Mouse (Mus musculus) embryonic facial prominence, embryonic 15.5 days (tissue): Measurements from ENCODE around the gene Map3k5. TPM values are rescaled to one million over a fixed set of nuclear protein-coding genes. Genes with fewer than 3 reads are reported as not detected.

Source experiments
- ATAC-seq: fragments of 200-750 bp; cut with Nextera tagmentation; 2 replicates; pipeline ENCODE4 v1.8.0; 2017; ENCODE audit warnings: low read depth, moderate TSS enrichment; ENCODE audit not compliant: insufficient number of reproducible peaks, low FRiP score, low TSS enrichment
- H3K27ac ChIP-seq: fragments of 300-500 bp; sonication (generic); replicated peaks from 2 replicates; pipeline ENCODE4 v1.5.1; 2015; ENCODE audit warnings: mild to moderate bottlenecking, inconsistent platforms
- H3K27me3 ChIP-seq: fragments of 300-500 bp; sonication (generic); 2 replicates; pipeline ENCODE4 v1.6.1; 2015; ENCODE audit warnings: inconsistent platforms
- H3K36me3 ChIP-seq: fragments of 300-500 bp; sonication (generic); 2 replicates; pipeline ENCODE4 v1.6.1; 2015; ENCODE audit warnings: mild to moderate bottlenecking, inconsistent platforms
- H3K4me1 ChIP-seq: fragments of 300-500 bp; sonication (generic); 2 replicates; pipeline ENCODE4 v1.6.1; 2015; ENCODE audit warnings: inconsistent platforms
- H3K4me2 ChIP-seq: fragments of 300-500 bp; sonication (generic); replicated peaks from 2 replicates; pipeline ENCODE4 v1.6.1; 2015; ENCODE audit warnings: mild to moderate bottlenecking, inconsistent platforms
- H3K4me3 ChIP-seq: fragments of 300-500 bp; sonication (generic); replicated peaks from 2 replicates; pipeline ENCODE4 v1.5.1; 2015; ENCODE audit warnings: mild to moderate bottlenecking, inconsistent platforms
- H3K9ac ChIP-seq: fragments of 300-500 bp; sonication (generic); 2 replicates; pipeline ENCODE4 v1.6.1; 2015; ENCODE audit warnings: inconsistent platforms
- H3K9me3 ChIP-seq: fragments of 300-500 bp; sonication (generic); replicated peaks from 2 replicates; pipeline ENCODE4 v1.6.1; 2016; ENCODE audit warnings: inconsistent platforms
- WGBS: fragments of 180-500 bp; shearing (Covaris S2); methylation state at CpG from one replicate; pipeline ENCODE4 v1.1.7; 2015; 5-methylcytosine and 5-hydroxymethylcytosine counted together
- polyA plus RNA-seq: library from polyadenylated mRNA; unstranded; fragments of >200 nt; fragmentation: Nextera tagmentation; extraction: Ambion mirVana; gene quantifications from 2 replicates; pipeline ENCODE4 v1.2.1, GENCODE M21; 2015

The Map3k5 gene
- polyA plus RNA-seq, 1 experiment from 2014 or later: 2.1 TPM

- ATAC-seq: no peak
- 34% methylated on average over 4 of the region's 4 CpGs for WGBS
- Histone ChIP-seq H3K36me3 (no peaks in the 10 kb centered on the region), H3K27me3 (no peaks in the 10 kb centered on the region), H3K4me3 (peak overlapping the region; percentile 76; the same call in 1 of the 2 replicates), H3K4me2 (peak overlapping the region; percentile 96; the same call in 1 of the 2 replicates), H3K4me1 (peaks cover 8% of the 10 kb centered on the region), H3K9me3 (no peaks in the 10 kb centered on the region), H3K27ac (no peak overlapping the region), H3K9ac (no peak overlapping the region)
Measured at GRCm38 (mm10) chr10:19935821-19936367, 1.6 kb downstream of the Map3k5 start.

DNA sequence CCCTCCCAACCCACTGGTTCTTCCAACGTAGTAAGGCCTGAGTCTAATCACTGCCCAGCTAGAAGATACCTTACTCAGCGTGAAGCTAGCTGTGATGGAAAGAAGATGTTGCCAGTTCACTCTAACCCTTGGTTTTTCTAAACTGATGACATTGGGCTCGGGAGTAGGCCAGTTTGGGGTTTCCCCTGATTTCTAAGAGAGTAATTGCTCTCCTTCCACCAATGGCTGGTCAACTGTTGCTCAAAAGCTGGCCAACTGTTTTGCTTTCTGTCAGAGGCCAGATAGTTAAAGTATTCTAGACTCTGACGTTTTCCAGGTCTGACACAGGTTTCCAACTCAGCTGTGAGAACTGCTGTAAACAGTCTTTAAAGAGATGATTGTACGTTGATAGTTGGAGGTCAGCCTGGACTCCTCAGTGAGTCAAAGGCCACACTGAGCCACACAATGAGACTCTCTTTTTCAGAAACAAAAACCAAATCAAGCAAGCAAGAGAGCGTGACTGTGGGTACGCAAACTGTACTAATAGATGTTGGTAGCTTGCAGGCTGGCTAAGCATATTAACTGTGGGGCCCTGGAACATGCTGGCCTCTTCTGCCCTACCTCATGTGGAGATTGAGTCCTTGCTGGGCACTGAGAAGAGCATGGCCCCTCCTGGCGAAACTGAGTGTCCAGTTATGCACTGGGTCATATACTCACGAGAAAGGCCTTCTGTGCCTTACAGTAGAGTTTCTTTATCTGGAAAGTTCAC, 2.9 kb downstream of the Map3k5 start:
- no peak overlapping the region for H3K27ac ChIP-seq

GRCm38 (mm10) chr10:19938738-19939137, 4.5 kb downstream of the Map3k5 start:
- no peak overlapping the region for H3K9ac ChIP-seq
- no peak for ATAC-seq
- H3K4me2 ChIP-seq: no peak overlapping the region
- no peaks in the 10 kb centered on the region for H3K36me3 ChIP-seq
- 79% methylated on average over 6 of the region's 6 CpGs for WGBS
- no peak overlapping the region for H3K4me3 ChIP-seq
- H3K9me3 ChIP-seq: no peaks in the 10 kb centered on the region
- peaks cover under 1% of the 10 kb centered on the region for H3K4me1 ChIP-seq
- no peak overlapping the region for H3K27ac ChIP-seq
- no peaks in the 10 kb centered on the region for H3K27me3 ChIP-seq

More for the DNA sequence above, 2.9 kb downstream of the Map3k5 start:
- Histone ChIP-seq H3K4me2 (no peak overlapping the region), H3K27me3 (no peaks in the 10 kb centered on the region), H3K36me3 (no peaks in the 10 kb centered on the region), H3K9me3 (no peaks in the 10 kb centered on the region), H3K9ac (no peak overlapping the region), H3K4me3 (no peak overlapping the region), H3K4me1 (peaks cover 8% of the 10 kb centered on the region)
- ATAC-seq: no peak
- 72% methylated on average over 9 of the region's 9 CpGs for WGBS

- no peaks in the 10 kb centered on the region for H3K27me3 ChIP-seq
- no peaks in the 10 kb centered on the region; the same call in 1 of the 2 replicates for H3K4me1 ChIP-seq
- no peak overlapping the region for H3K9ac ChIP-seq
- H3K36me3 ChIP-seq: no peaks in the 10 kb centered on the region
- no peak overlapping the region for H3K4me3 ChIP-seq
- no peak overlapping the region for H3K27ac ChIP-seq
- no peak overlapping the region for H3K4me2 ChIP-seq
- WGBS: 39% methylated on average over 8 of the region's 8 CpGs
- ATAC-seq: no peak
- no peaks in the 10 kb centered on the region for H3K9me3 ChIP-seq
Measured at GRCm38 (mm10) chr10:19939282-19939705, 5.0 kb downstream of the Map3k5 start.

DNA sequence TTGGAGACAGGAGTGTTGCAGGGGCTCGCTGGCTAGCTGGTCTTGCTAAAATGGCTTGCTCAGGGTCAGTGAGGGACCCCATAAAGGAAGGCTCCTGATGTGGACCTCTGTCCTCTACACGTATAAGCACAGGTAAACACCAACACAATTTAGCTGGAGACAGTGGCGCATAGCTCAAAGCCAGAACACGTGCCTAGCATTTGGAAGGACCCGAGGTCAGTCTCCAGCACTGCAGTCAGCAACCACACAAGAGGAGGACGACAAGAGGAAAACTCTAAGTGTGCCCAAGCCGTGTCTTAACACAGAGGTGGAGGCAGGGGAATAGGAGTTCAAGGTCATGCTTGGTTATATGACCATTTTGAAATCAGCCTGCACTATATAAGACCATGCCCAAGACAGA, 5.9 kb downstream of the Map3k5 start:
- Histone ChIP-seq H3K9me3 (no peaks in the 10 kb centered on the region), H3K4me1 (no peaks in the 10 kb centered on the region; the same call in 1 of the 2 replicates), H3K27me3 (no peaks in the 10 kb centered on the region), H3K36me3 (no peaks in the 10 kb centered on the region), H3K27ac (no peak overlapping the region), H3K4me3 (no peak overlapping the region), H3K9ac (no peak overlapping the region), H3K4me2 (no peak overlapping the region)
- 93% methylated on average over 7 of the region's 7 CpGs for WGBS
- ATAC-seq: no peak

DNA sequence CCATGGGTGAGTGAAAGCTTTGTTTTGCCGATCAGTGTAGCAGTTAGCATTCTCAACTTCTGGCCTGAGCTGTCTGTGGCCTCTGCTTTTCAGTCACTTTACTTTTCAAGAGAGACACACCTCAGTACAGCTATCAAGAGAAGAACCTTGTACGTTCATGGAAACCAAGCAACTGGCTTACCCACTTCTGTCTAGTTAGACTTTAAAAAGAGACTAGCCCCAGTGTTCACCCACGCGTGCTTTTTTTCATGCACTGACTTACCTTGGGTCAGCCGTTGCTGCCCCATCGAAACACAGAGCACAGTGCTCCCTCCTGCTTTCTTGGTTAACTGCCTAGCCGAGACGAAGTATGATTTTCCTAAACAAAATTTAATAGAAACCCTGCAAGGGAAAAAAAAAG, 6.4 kb downstream of the Map3k5 start:
- H3K27ac ChIP-seq: no peak overlapping the region
- WGBS: 79% methylated on average over 8 of the region's 8 CpGs
- ATAC-seq: no peak
- no peak overlapping the region for H3K4me2 ChIP-seq
- no peak overlapping the region for H3K9ac ChIP-seq
- no peaks in the 10 kb centered on the region for H3K4me1 ChIP-seq
- H3K36me3 ChIP-seq: no peaks in the 10 kb centered on the region
- H3K9me3 ChIP-seq: no peaks in the 10 kb centered on the region
- H3K4me3 ChIP-seq: no peak overlapping the region
- no peaks in the 10 kb centered on the region for H3K27me3 ChIP-seq

- WGBS: 39% methylated on average over 6 of the region's 6 CpGs
- H3K36me3 ChIP-seq: no peaks in the 10 kb centered on the region
- H3K9ac ChIP-seq: no peak overlapping the region
- H3K27me3 ChIP-seq: no peaks in the 10 kb centered on the region
- no peak overlapping the region for H3K4me2 ChIP-seq
- no peaks in the 10 kb centered on the region for H3K9me3 ChIP-seq
- no peaks in the 10 kb centered on the region for H3K4me1 ChIP-seq
- no peak for ATAC-seq
- no peak overlapping the region for H3K27ac ChIP-seq
- H3K4me3 ChIP-seq: no peak overlapping the region
Measured at GRCm38 (mm10) chr10:19941063-19941462, 6.8 kb downstream of the Map3k5 start.

GRCm38 (mm10) chr10:19941914-19942313, 7.6 kb downstream of the Map3k5 start:
- Histone ChIP-seq H3K36me3 (no peaks in the 10 kb centered on the region), H3K4me1 (no peaks in the 10 kb centered on the region), H3K27me3 (no peaks in the 10 kb centered on the region), H3K9ac (no peak overlapping the region), H3K9me3 (no peaks in the 10 kb centered on the region), H3K4me3 (no peak overlapping the region), H3K27ac (no peak overlapping the region), H3K4me2 (no peak overlapping the region)
- 88% methylated on average over 9 of the region's 9 CpGs for WGBS
- ATAC-seq: no peak

GRCm38 (mm10) chr10:19942621-19943020, 8.3 kb downstream of the Map3k5 start:
- H3K27ac ChIP-seq: no peak overlapping the region
- WGBS: 97% methylated on average over 3 of the region's 3 CpGs
- H3K27me3 ChIP-seq: no peaks in the 10 kb centered on the region
- no peaks in the 10 kb centered on the region for H3K9me3 ChIP-seq
- ATAC-seq: no peak
- no peaks in the 10 kb centered on the region for H3K36me3 ChIP-seq
- H3K4me3 ChIP-seq: no peak overlapping the region
- H3K4me1 ChIP-seq: no peaks in the 10 kb centered on the region
- H3K4me2 ChIP-seq: no peak overlapping the region
- no peak overlapping the region for H3K9ac ChIP-seq

DNA sequence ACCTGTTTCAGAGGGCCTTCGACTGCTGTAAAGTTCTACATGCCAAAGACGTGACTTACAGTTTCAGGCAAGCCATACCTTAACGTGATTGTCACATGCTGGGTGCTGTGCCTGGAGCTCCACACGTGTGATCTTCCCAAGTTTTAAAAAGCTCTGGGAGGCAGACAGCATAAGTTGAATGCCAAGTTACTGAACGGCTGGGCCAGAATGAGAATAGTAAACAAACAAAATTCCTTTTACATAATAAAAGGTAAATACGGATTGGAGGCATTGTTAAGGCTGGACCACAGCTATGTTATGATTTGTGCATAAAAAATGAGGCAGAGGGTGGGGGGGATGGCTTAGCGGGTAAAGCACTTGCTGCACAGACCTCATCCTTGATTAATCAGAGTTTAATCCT, 11.4 kb downstream of the Map3k5 start:
- no peaks in the 10 kb centered on the region for H3K27me3 ChIP-seq
- no peak overlapping the region for H3K9ac ChIP-seq
- no peak overlapping the region for H3K4me2 ChIP-seq
- H3K4me1 ChIP-seq: no peaks in the 10 kb centered on the region
- 66% methylated on average over 7 of the region's 7 CpGs for WGBS
- no peaks in the 10 kb centered on the region for H3K9me3 ChIP-seq
- no peak overlapping the region for H3K4me3 ChIP-seq
- no peaks in the 10 kb centered on the region for H3K36me3 ChIP-seq
- no peak for ATAC-seq
- no peak overlapping the region for H3K27ac ChIP-seq

DNA sequence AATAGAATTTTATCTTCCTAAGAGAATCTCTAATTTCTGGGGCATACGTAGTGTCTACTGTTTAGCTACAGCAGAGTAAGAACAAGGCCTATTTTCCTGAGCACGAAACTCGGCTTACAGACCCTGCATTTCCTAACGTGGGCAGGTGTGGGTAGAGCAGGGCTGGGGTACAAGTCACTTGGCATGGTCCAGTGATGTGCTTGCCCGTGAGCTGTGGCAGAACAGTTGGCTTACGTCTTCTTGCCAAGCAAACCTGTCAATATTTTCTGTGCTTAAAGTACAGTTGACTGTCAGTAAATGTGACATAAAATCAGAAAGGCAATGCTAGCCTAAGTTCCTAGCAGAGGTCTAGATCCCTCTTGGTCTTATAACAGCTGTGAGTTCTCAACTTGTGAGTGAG, 12.4 kb downstream of the Map3k5 start:
- H3K4me3 ChIP-seq: no peak overlapping the region
- 89% methylated on average over 6 of the region's 6 CpGs for WGBS
- no peaks in the 10 kb centered on the region for H3K9me3 ChIP-seq

DNA sequence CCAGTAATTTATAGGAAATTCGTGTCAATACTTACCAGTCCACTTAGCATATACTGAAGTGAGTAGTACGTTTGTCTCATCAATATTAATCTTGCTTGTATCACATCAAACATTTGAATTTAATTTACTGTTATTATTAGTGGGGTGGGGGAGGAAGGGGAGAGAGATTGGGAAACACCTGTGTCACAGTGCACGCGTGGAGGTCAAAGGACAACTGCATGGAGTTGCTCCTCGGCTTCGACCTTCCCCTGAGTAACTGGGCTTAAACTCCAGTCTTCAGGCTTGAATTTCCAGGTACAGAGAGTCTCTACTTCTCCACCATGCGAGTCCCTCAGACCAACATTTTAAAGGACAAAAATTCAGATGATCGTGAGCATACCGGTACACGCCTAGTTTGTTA, 13.2 kb downstream of the Map3k5 start:
- Histone ChIP-seq H3K9ac (no peak overlapping the region), H3K9me3 (no peaks in the 10 kb centered on the region), H3K36me3 (no peaks in the 10 kb centered on the region), H3K27me3 (no peaks in the 10 kb centered on the region), H3K4me2 (no peak overlapping the region), H3K4me1 (no peaks in the 10 kb centered on the region), H3K4me3 (no peak overlapping the region), H3K27ac (no peak overlapping the region)
- 87% methylated on average over 10 of the region's 10 CpGs for WGBS
- ATAC-seq: no peak

More for the DNA sequence above, 12.4 kb downstream of the Map3k5 start:
- no peak for ATAC-seq
- Histone ChIP-seq H3K27me3 (no peaks in the 10 kb centered on the region), H3K9ac (no peak overlapping the region), H3K4me1 (no peaks in the 10 kb centered on the region), H3K36me3 (no peaks in the 10 kb centered on the region), H3K4me2 (no peak overlapping the region), H3K27ac (no peak overlapping the region)
